Mouse (Mus musculus) adrenal gland, adult 18-20 months (tissue): ENCODE results near the gene Gm8922. TPM values are rescaled to one million over a fixed set of nuclear protein-coding genes. Genes with fewer than 3 reads are reported as not detected.
"Not testable (repeated sequence)": the region's sequence is repeated elsewhere in the genome, so short reads cannot be mapped to it uniquely, and the experiment has no call there.

Experiments
- DNase-seq, 2 experiments: peaks; one replicate each; pipeline ENCODE4 v3.0.0; 2021 to 2022; ENCODE audit warnings: low spot score in 2 of 2
- long read RNA-seq, 2 experiments: library from polyadenylated mRNA; stranded (forward); transcript quantifications; one replicate each; pipeline ENCODE4 v2.0.0; 2021
- total RNA-seq, 2 experiments: library from RNA; stranded (reverse); gene quantifications; 1 replicate in 1 of 2; 2 replicates in 1 of 2; pipeline ENCODE4 v1.2.3; 2021

Gm8922 gene
- not detected for total RNA-seq
- long read RNA-seq, experiment 1 = 0 reads
- long read RNA-seq, experiment 2 = 0 reads

GRCm38 (mm10) chr5:11681659-11682058 lies at the start of gene Gm8922:
Gm8922 (plus strand) TSS chr5:11681959.
- DNase-seq = not testable (repeated sequence)

Other genes with a start within 250 kb of the Gm8922 start
- not detected for gene Gm8906, start 179.3 kb upstream of the Gm8922 start, total RNA-seq
- not detected for gene Gm6460, start 87.0 kb upstream of the Gm8922 start, total RNA-seq
- gene Gm8926, start 88.6 kb downstream of the Gm8922 start, total RNA-seq = not detected
- not detected for gene Gm6465, start 163.6 kb downstream of the Gm8922 start, total RNA-seq
- gene 4933402N22Rik, start 236.1 kb downstream of the Gm8922 start, total RNA-seq = not detected